In the genomic region with DNA sequence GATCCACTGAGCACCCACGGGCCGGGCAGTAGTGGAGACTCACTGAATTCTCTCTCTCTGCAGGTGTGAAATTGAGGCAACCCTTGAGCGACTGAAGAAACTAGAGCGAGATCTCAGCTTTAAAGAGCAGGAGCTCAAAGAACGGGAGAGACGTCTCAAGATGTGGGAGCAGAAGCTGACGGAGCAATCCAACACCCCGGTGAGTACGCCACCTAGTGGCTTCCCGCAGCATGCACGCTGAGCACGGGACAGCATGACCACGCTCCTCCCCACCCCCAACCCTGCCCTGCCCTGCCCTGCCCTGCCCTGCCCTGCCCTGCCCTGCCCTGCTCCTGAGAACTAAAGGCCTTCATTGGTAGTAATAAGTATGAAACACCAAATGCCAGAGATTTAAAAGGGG, we compare ENCODE assay signal across 8 mouse cellular contexts.
DNase-seq lines count a peak whose midpoint lies in the region; ATAC-seq and TF ChIP-seq lines count a peak whose summit lies in the region.

No protein-coding gene starts in this region.

- no peaks in the 10 kb centered on the region for H3K4me1 ChIP-seq in kidney, embryonic 14.5 days (ENCODE audit: control insufficient read depth, insufficient read depth, low read length)
- no peaks in the 10 kb centered on the region for H3K4me1 ChIP-seq in embryonic fibroblast, embryonic 13.5 days (ENCODE audit: control insufficient read depth, insufficient read depth, low read length)
- H3K4me1 ChIP-seq in stomach, postnatal 0 days (replicated peaks; ENCODE audit: control insufficient read depth, insufficient read depth), result no peaks in the 10 kb centered on the region

- H3K36me3 ChIP-seq in kidney, embryonic 14.5 days (ENCODE audit: control insufficient read depth, insufficient read depth, low read length), result no peaks in the 10 kb centered on the region
- H3K36me3 ChIP-seq in stomach, postnatal 0 days (ENCODE audit: control insufficient read depth, insufficient read depth, low read length), result 0 out of 2 replicates have a peak, but pooled peaks cover 2% of the 10 kb centered on the region

- TF ChIP-seq CTCF in embryonic fibroblast, embryonic 13.5 days (IDR thresholded peaks at IDR 0.05; ENCODE audit: borderline replicate concordance, insufficient read depth, low read length), result peak; percentile 91
- TF ChIP-seq CTCF in stomach, postnatal 0 days (IDR thresholded peaks at IDR 0.05; ENCODE audit: low read depth), result peak; percentile 83

- no peak overlapping the region for H3K4me3 ChIP-seq in kidney, embryonic 14.5 days (ENCODE audit: low read length)
- no peak overlapping the region for H3K4me3 ChIP-seq in embryonic fibroblast, embryonic 13.5 days (ENCODE audit: insufficient read depth, low read length)
- H3K4me3 ChIP-seq in stomach, postnatal 0 days (ENCODE audit: low read depth, low read length), result no peak overlapping the region

- H3K9ac ChIP-seq in kidney, embryonic 14.5 days (ENCODE audit: low read depth, low read length), result no peak overlapping the region
- H3K9ac ChIP-seq in stomach, postnatal 0 days (ENCODE audit: low read length), result no peak overlapping the region

- H3K27me3 ChIP-seq in kidney, embryonic 14.5 days (ENCODE audit: control insufficient read depth, insufficient read depth, low read length), result no peaks in the 10 kb centered on the region
- H3K27me3 ChIP-seq in stomach, postnatal 0 days (ENCODE audit: control insufficient read depth, insufficient read depth, low read length), result no peaks in the 10 kb centered on the region

- H3K4me2 ChIP-seq in kidney, embryonic 14.5 days (replicated peaks; ENCODE audit: low read depth, low read length), result no peak overlapping the region
- no peak overlapping the region for H3K4me2 ChIP-seq in stomach, postnatal 0 days (replicated peaks; ENCODE audit: low read depth)

- DNase-seq in kidney, adult 11 months, result peak; percentile 35
- peak; percentile 23 for DNase-seq in T-cell, adult 2 months (ENCODE audit: low spot score)
- peak; percentile 66 for DNase-seq in kidney, adult 18-20 months
- peak; percentile 90 for DNase-seq in lung, postnatal 10 days
- DNase-seq in stomach, postnatal 0 days (ENCODE audit: low spot score), result peak; percentile 92
- no peak for DNase-seq in frontal cortex, postnatal 10 days (ENCODE audit: low spot score in 2 of 2)

- H3K27ac ChIP-seq in kidney, embryonic 14.5 days (ENCODE audit: low read depth, low read length), result no peak overlapping the region
- no peak overlapping the region for H3K27ac ChIP-seq in embryonic fibroblast, embryonic 13.5 days (ENCODE audit: insufficient read depth, low read length)
- 0 out of 2 replicates have a peak overlapping the region, but pooled peaks have one; percentile 49 for H3K27ac ChIP-seq in stomach, postnatal 0 days (replicated peaks)

- H3K9me3 ChIP-seq in kidney, embryonic 14.5 days (ENCODE audit: control insufficient read depth, low read length), result peaks cover 6% of the 10 kb centered on the region; the same call in 1 of the 2 replicates
- H3K9me3 ChIP-seq in stomach, postnatal 0 days (ENCODE audit: control insufficient read depth, low read length), result no peaks in the 10 kb centered on the region

- no peak for TF ChIP-seq EP300 in stomach, postnatal 0 days (optimal IDR thresholded peaks at IDR 0.05)

- no peak for ATAC-seq in kidney, embryonic 14.5 days (ENCODE audit: low FRiP score, low TSS enrichment)
- peak; percentile 94 for ATAC-seq in stomach, postnatal 0 days (ENCODE audit: low FRiP score, low TSS enrichment)

- no peak for TF ChIP-seq POLR2A in embryonic fibroblast, embryonic 13.5 days (IDR thresholded peaks at IDR 0.05; ENCODE audit: low read depth, low read length)

- 23% methylated on average over 13 of the region's 13 CpGs for WGBS in kidney, embryonic 14.5 days
- 25% methylated on average over 13 of the region's 13 CpGs for WGBS in stomach, postnatal 0 days

Comparison
In these comparisons a context has a peak if more than half of its experiments do, and no peak if none do; other contexts are left out.
1. DNase-seq: peak in kidney, adult 11 months (single experiment), T-cell, adult 2 months (single experiment), kidney, adult 18-20 months (single experiment), lung, postnatal 10 days (single experiment) and stomach, postnatal 0 days (single experiment); none in frontal cortex, postnatal 10 days (0 of 2).